Mouse (Mus musculus) limb, embryonic 14.5 days (tissue): ENCODE measurements around the gene Gm21860. TPM values are rescaled to one million over a fixed set of nuclear protein-coding genes. Genes with fewer than 3 reads are reported as not detected.
A peak's percentile ranks its signal among the peaks of the same experiment; 100 is the strongest.
"Not testable (repeated sequence)": the region's sequence is repeated elsewhere in the genome, so short reads cannot be mapped to it uniquely, and the experiment has no call there.

Experiments
- ATAC-seq: fragments of 200-750 bp; cut with Nextera tagmentation; 2 replicates; pipeline ENCODE4 v1.8.0; 2017; ENCODE audit warnings: low read depth, moderate number of reproducible peaks, moderate TSS enrichment; ENCODE audit not compliant: low FRiP score
- DNase-seq: peaks from one replicate; pipeline ENCODE4 v3.0.0-alpha.2; 2015; ENCODE audit warnings: low spot score
- H3K27ac ChIP-seq: fragments of 300-500 bp; sonication (generic); replicated peaks from 2 replicates; pipeline ENCODE4 v1.5.1; 2014; ENCODE audit warnings: low read depth, mild to moderate bottlenecking, low read length, moderate library complexity, mixed read lengths
- H3K27me3 ChIP-seq: fragments of 300-500 bp; sonication (generic); 2 replicates; pipeline ENCODE4 v1.6.1; 2014; ENCODE audit warnings: low read length, mixed read lengths; ENCODE audit not compliant: control insufficient read depth, insufficient read depth
- H3K36me3 ChIP-seq: fragments of 300-500 bp; sonication (generic); 2 replicates; pipeline ENCODE4 v1.6.1; 2014; ENCODE audit warnings: mild to moderate bottlenecking, low read length, moderate library complexity, mixed read lengths; ENCODE audit not compliant: control insufficient read depth, insufficient read depth
- H3K4me1 ChIP-seq: fragments of 300-500 bp; sonication (generic); 2 replicates; pipeline ENCODE4 v1.6.1; 2014; ENCODE audit warnings: antibody characterized with exemption, low read length, mixed read lengths; ENCODE audit not compliant: control insufficient read depth, insufficient read depth
- H3K4me2 ChIP-seq: fragments of 300-500 bp; sonication (generic); replicated peaks from 2 replicates; pipeline ENCODE4 v1.6.1; 2014; ENCODE audit warnings: low read depth, mild to moderate bottlenecking, low read length, moderate library complexity; ENCODE audit not compliant: severe bottlenecking
- H3K4me3 ChIP-seq: fragments of 300-500 bp; sonication (generic); replicated peaks from 2 replicates; pipeline ENCODE4 v1.5.1; 2014; ENCODE audit warnings: low read length
- H3K9ac ChIP-seq: fragments of 300-500 bp; sonication (generic); 2 replicates; pipeline ENCODE4 v1.6.1; 2014; ENCODE audit warnings: mild to moderate bottlenecking, low read depth, low read length, moderate library complexity; ENCODE audit not compliant: severe bottlenecking
- H3K9me3 ChIP-seq: fragments of 300-500 bp; sonication (generic); 2 replicates; pipeline ENCODE4 v1.6.1; 2016; ENCODE audit warnings: low read length; ENCODE audit not compliant: control insufficient read depth
- WGBS: fragments of 180-500 bp; shearing (Covaris S2); extraction: QIAGEN DNeasy Blood & Tissue Kit; methylation state at CpG from one replicate; pipeline ENCODE4 v1.1.7; 2014; 5-methylcytosine and 5-hydroxymethylcytosine counted together
- polyA plus RNA-seq, 2 experiments: library from polyadenylated mRNA; depleted of rRNA in 1 of 2; stranded (reverse) in 1 of 2; unstranded in 1 of 2; fragments of >200 nt; fragmentation: Nextera tagmentation in 1 of 2; extraction: Ambion mirVana in 1 of 2; gene quantifications; 2 replicates each; pipeline versions ENCODE4 v1.2.1 to v1.2.3; 2012 to 2014

Gm21860 gene
- polyA plus RNA-seq, 2 experiments: not detected

GRCm38 (mm10) chrY:90725166-90725565 is 29.5 kb downstream of the Gm21860 start:
- H3K4me3 ChIP-seq, DNase-seq, H3K27me3 ChIP-seq, H3K4me2 ChIP-seq, H3K27ac ChIP-seq, H3K9ac ChIP-seq, ATAC-seq, H3K36me3 ChIP-seq, H3K4me1 ChIP-seq, H3K9me3 ChIP-seq: not testable (repeated sequence)
- 85% methylated on average over 9 of the region's 10 CpGs for WGBS

- DNase-seq, H3K4me3 ChIP-seq, H3K4me1 ChIP-seq, H3K36me3 ChIP-seq, H3K27ac ChIP-seq, H3K27me3 ChIP-seq, H3K9ac ChIP-seq, H3K9me3 ChIP-seq, H3K4me2 ChIP-seq: not testable (repeated sequence)
- ATAC-seq: peak; percentile 31; the same call in 1 of the 2 replicates
- WGBS: 49% methylated on average over 8 of the region's 8 CpGs
Measured at GRCm38 (mm10) chrY:90724014-90724709, 30.5 kb downstream of the Gm21860 start.

GRCm38 (mm10) chrY:90723336-90723987 is 31.2 kb downstream of the Gm21860 start:
- H3K27ac ChIP-seq, H3K9ac ChIP-seq, H3K36me3 ChIP-seq, H3K27me3 ChIP-seq, DNase-seq, H3K4me2 ChIP-seq, H3K4me1 ChIP-seq, H3K9me3 ChIP-seq, H3K4me3 ChIP-seq: not testable (repeated sequence)
- WGBS: 62% methylated on average over 8 of the region's 9 CpGs
- ATAC-seq: peak; percentile 61

GRCm38 (mm10) chrY:90720505-90720904 is 34.1 kb downstream of the Gm21860 start:
- H3K4me1 ChIP-seq, H3K27ac ChIP-seq, DNase-seq, H3K4me2 ChIP-seq, ATAC-seq, H3K4me3 ChIP-seq, H3K9me3 ChIP-seq, H3K36me3 ChIP-seq, H3K27me3 ChIP-seq, H3K9ac ChIP-seq: not testable (repeated sequence)
- no CpG with 5 or more reads among the region's 5 CpGs for WGBS

- not testable (repeated sequence) for DNase-seq, H3K36me3 ChIP-seq, H3K9ac ChIP-seq, H3K4me2 ChIP-seq, H3K9me3 ChIP-seq, H3K4me3 ChIP-seq, H3K27me3 ChIP-seq, H3K27ac ChIP-seq, H3K4me1 ChIP-seq, ATAC-seq
- WGBS: 68% methylated on average over 8 of the region's 13 CpGs
Measured at GRCm38 (mm10) chrY:90719403-90720232, 35.0 kb downstream of the Gm21860 start.

GRCm38 (mm10) chrY:90718583-90719402 is 35.8 kb downstream of the Gm21860 start:
- H3K4me2 ChIP-seq, H3K4me1 ChIP-seq, H3K27me3 ChIP-seq, H3K4me3 ChIP-seq, H3K9ac ChIP-seq, H3K9me3 ChIP-seq, H3K36me3 ChIP-seq, H3K27ac ChIP-seq, DNase-seq: not testable (repeated sequence)
- ATAC-seq: peak; percentile 88
- WGBS: 68% methylated on average over 15 of the region's 22 CpGs

GRCm38 (mm10) chrY:90718021-90718420 is 36.6 kb downstream of the Gm21860 start:
- not testable (repeated sequence) for ATAC-seq, H3K27ac ChIP-seq, H3K36me3 ChIP-seq, H3K4me2 ChIP-seq, H3K9me3 ChIP-seq, H3K4me3 ChIP-seq, H3K4me1 ChIP-seq, H3K9ac ChIP-seq, H3K27me3 ChIP-seq, DNase-seq
- 87% methylated on average over 8 of the region's 9 CpGs for WGBS
